Mouse (Mus musculus): ENCODE data around the gene Zfp367. TPM values are rescaled to one million over a fixed set of nuclear protein-coding genes. Genes with fewer than 3 reads are reported as not detected.
A peak's percentile ranks its signal among the peaks of the same experiment; 100 is the strongest.

Zfp367 gene
- polyA plus RNA-seq, 1 experiment from 2014 or later: 23.0 TPM

DNA sequence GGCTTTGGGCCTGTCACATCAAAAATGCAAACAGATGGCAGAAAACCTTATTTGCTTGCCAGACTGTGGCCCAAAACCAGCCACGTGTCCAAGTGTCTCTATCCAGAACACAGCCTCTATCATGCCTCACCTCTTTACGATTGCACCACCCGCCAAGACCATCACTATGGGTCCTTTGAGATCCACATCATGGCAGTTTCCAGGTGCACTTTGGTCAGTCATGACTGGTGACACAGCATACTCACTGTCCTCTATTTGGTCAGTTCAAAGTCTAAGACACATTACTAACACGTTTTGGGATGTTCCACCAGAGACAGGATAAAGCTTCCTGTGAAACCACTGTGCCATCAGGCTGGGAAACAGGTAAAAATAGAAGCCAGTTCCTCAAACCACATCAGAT is 30.6 kb upstream of the Zfp367 start:
- Histone ChIP-seq H3K27me3 (replicated peaks; ENCODE audit: control insufficient read depth, insufficient read depth, low read length) (no peaks in the 10 kb centered on the region), H3K9ac (ENCODE audit: low read depth, low read length) (no peak overlapping the region), H3K27ac (replicated peaks; ENCODE audit: low read depth, low read length) (no peak overlapping the region), H3K4me2 (ENCODE audit: low read depth, low read length) (no peak overlapping the region), H3K36me3 (ENCODE audit: control insufficient read depth, insufficient read depth, low read length) (peaks cover 29% of the 10 kb centered on the region; the same call in 1 of the 2 replicates), H3K4me1 (ENCODE audit: control insufficient read depth, insufficient read depth, low read length) (no peaks in the 10 kb centered on the region), H3K9me3 (ENCODE audit: control insufficient read depth, low read length) (no peaks in the 10 kb centered on the region), H3K4me3 (ENCODE audit: low read depth, low read length) (no peak overlapping the region)
- DNase-seq (ENCODE audit: low spot score): no peak
- no peak for ATAC-seq (ENCODE audit: low read depth)
- WGBS: 81% methylated on average over 4 of the region's 4 CpGs

DNA sequence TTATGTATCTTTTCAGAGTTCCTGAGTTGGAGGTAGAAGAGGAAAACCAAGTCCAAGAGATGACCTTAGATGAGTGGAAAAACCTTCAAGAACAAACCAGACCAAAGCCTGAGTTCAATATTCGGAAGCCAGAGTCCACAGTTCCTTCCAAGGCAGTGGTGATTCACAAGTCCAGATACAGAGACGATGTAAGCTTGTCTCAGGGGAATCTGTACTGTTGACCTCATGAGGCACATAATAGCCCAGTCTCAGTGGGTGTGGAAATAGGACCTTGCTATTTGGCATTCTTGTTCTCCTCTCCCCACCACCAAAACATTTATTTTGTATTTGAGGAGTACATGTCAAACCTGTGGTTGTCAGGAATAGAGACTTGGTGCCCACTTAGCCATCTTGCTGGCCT is 29.1 kb upstream of the Zfp367 start:
- peaks cover 43% of the 10 kb centered on the region for H3K36me3 ChIP-seq (ENCODE audit: control insufficient read depth, insufficient read depth, low read length)
- no peaks in the 10 kb centered on the region for H3K4me1 ChIP-seq (ENCODE audit: control insufficient read depth, insufficient read depth, low read length)
- DNase-seq (ENCODE audit: low spot score) (no peak), ATAC-seq (ENCODE audit: low read depth) (no peak)
- no peak overlapping the region for H3K27ac ChIP-seq (replicated peaks; ENCODE audit: low read depth, low read length)
- H3K9me3 ChIP-seq (ENCODE audit: control insufficient read depth, low read length): no peaks in the 10 kb centered on the region
- no peak overlapping the region for H3K9ac ChIP-seq (ENCODE audit: low read depth, low read length)
- no peak overlapping the region for H3K4me2 ChIP-seq (ENCODE audit: low read depth, low read length)
- WGBS: 76% methylated on average over 2 of the region's 2 CpGs
- no peaks in the 10 kb centered on the region for H3K27me3 ChIP-seq (replicated peaks; ENCODE audit: control insufficient read depth, insufficient read depth, low read length)
- H3K4me3 ChIP-seq (ENCODE audit: low read depth, low read length): no peak overlapping the region

DNA sequence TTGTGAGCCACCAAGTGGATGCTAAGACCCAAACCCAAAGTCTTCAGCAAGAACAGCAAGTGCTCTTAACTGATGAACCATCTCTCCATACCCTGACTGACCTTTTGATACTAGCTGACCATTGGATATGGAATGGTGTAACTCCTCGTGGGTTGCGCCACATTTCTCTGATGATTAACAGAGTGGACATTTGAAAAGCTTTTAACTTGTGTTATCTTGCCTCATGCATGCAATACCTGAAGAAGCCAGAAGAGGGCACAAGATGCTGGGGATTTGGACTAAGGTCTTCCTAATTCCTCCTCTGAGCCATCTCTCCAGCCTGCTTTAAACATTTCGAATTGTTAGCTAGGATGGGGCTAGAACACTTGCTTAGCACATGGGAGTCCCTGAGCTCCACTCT is 27.9 kb upstream of the Zfp367 start:
- peaks cover 45% of the 10 kb centered on the region for H3K36me3 ChIP-seq (ENCODE audit: control insufficient read depth, insufficient read depth, low read length)
- no peak overlapping the region for H3K4me3 ChIP-seq (ENCODE audit: low read depth, low read length)
- H3K4me1 ChIP-seq (ENCODE audit: control insufficient read depth, insufficient read depth, low read length): no peaks in the 10 kb centered on the region
- H3K9ac ChIP-seq (ENCODE audit: low read depth, low read length): no peak overlapping the region
- no peak overlapping the region for H3K4me2 ChIP-seq (ENCODE audit: low read depth, low read length)
- no peaks in the 10 kb centered on the region for H3K9me3 ChIP-seq (ENCODE audit: control insufficient read depth, low read length)
- DNase-seq (ENCODE audit: low spot score): peak; percentile 19
- no peak overlapping the region for H3K27ac ChIP-seq (replicated peaks; ENCODE audit: low read depth, low read length)
- no peaks in the 10 kb centered on the region for H3K27me3 ChIP-seq (replicated peaks; ENCODE audit: control insufficient read depth, insufficient read depth, low read length)
- 93% methylated on average over 3 of the region's 3 CpGs for WGBS
- ATAC-seq (ENCODE audit: low read depth): no peak

DNA sequence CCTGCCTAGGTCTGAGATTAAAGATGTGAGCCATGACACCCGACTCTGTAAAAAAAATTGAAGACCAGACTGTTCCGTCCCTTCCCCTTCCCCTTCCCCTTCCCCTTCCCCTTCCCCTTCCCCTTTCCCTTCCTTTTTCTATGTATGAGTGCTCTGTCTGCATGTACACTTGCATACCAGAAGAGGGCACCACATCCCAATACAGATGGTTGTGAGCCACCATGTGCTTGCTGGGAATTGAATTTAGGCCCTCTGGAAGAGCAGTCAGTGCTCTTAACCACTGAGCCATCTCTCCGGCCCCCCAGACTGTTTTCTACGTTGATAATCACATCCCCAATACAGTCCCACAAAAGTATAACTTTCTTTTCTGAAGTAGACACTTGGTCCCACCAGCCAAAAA is 27.3 kb upstream of the Zfp367 start:
- H3K4me2 ChIP-seq (ENCODE audit: low read depth, low read length): no peak overlapping the region
- DNase-seq (ENCODE audit: low spot score) (no peak), ATAC-seq (ENCODE audit: low read depth) (no peak)
- no peaks in the 10 kb centered on the region for H3K9me3 ChIP-seq (ENCODE audit: control insufficient read depth, low read length)
- no peaks in the 10 kb centered on the region for H3K4me1 ChIP-seq (ENCODE audit: control insufficient read depth, insufficient read depth, low read length)
- H3K27me3 ChIP-seq (replicated peaks; ENCODE audit: control insufficient read depth, insufficient read depth, low read length): no peaks in the 10 kb centered on the region
- no peak overlapping the region for H3K27ac ChIP-seq (replicated peaks; ENCODE audit: low read depth, low read length)
- H3K36me3 ChIP-seq (ENCODE audit: control insufficient read depth, insufficient read depth, low read length): peaks cover 45% of the 10 kb centered on the region
- no peak overlapping the region for H3K9ac ChIP-seq (ENCODE audit: low read depth, low read length)
- 85% methylated on average over 4 of the region's 4 CpGs for WGBS
- H3K4me3 ChIP-seq (ENCODE audit: low read depth, low read length): no peak overlapping the region

DNA sequence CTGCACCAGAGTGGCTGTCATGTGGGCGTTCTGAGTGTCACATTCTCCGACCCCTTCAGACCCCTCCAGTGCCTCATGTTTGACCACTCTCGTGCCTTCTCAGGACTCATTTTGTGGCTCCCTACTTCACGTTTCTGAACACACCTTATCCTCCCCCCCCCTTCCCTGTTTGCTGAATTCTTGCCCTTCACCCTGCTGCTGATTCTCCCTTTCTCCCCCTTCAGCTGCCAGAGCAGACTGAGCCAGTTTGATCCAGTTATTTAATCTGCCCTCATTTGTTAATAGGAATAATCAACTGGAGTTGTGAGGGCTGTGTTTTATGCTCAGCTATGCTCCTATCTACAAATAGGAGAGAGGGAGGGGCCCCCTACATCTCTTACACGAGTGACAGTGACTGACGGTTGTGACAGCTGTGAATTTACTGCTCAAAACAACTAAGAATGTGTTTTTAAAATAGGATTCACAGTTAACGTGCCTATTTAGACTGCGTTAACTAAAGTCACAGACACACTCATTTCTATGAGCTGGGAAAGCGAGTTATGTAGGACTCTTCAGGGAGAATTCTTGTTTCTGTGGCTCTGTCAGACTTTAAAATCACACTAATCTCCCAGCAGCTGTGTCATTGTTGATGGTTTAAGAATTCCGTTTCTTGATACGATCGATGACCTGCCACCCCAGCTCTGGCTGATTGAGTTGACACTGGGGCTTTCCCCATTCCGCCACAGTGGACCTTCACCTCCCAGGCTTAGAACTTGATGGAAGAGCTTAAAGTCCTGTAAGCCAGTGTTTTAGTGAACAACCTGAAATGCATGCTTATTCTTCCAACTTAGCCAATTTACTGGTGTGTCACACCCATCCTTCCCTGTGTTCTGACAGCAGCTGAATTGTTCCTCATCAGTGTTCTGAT is 26.0 kb upstream of the Zfp367 start:
- peaks cover 50% of the 10 kb centered on the region for H3K36me3 ChIP-seq (ENCODE audit: control insufficient read depth, insufficient read depth, low read length)
- H3K4me2 ChIP-seq (ENCODE audit: low read depth, low read length): no peak overlapping the region
- WGBS: 76% methylated on average over 13 of the region's 13 CpGs
- no peaks in the 10 kb centered on the region for H3K9me3 ChIP-seq (ENCODE audit: control insufficient read depth, low read length)
- H3K4me1 ChIP-seq (ENCODE audit: control insufficient read depth, insufficient read depth, low read length): no peaks in the 10 kb centered on the region
- DNase-seq (ENCODE audit: low spot score) (no peak), ATAC-seq (ENCODE audit: low read depth) (peak; percentile 42; the same call in 1 of the 2 replicates)
- H3K27ac ChIP-seq (replicated peaks; ENCODE audit: low read depth, low read length): no peak overlapping the region
- no peak overlapping the region for H3K9ac ChIP-seq (ENCODE audit: low read depth, low read length)
- no peaks in the 10 kb centered on the region for H3K27me3 ChIP-seq (replicated peaks; ENCODE audit: control insufficient read depth, insufficient read depth, low read length)
- no peak overlapping the region for H3K4me3 ChIP-seq (ENCODE audit: low read depth, low read length)

DNA sequence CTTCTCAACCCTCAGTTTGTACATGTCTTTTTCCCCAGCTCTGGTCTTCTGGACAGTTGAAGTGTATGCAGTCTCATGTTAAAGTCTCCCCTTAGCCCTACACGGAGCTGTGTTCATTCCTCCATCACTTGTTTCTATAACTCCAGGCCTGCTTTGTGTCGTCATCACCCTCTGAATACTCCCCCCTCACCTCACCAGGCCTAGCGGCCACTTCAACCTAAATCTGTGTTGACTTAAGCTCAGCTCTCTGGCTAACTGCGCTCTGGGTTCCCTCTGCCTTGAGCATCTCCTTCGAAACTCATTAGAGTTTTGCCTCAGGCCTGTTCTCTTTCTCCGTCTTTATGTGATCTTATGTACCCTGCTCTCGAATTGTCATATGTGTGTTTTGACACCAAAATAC is 25.0 kb upstream of the Zfp367 start:
- Histone ChIP-seq H3K36me3 (ENCODE audit: control insufficient read depth, insufficient read depth, low read length) (peaks cover 60% of the 10 kb centered on the region), H3K4me2 (ENCODE audit: low read depth, low read length) (no peak overlapping the region), H3K27me3 (replicated peaks; ENCODE audit: control insufficient read depth, insufficient read depth, low read length) (no peaks in the 10 kb centered on the region), H3K4me3 (ENCODE audit: low read depth, low read length) (no peak overlapping the region), H3K9ac (ENCODE audit: low read depth, low read length) (no peak overlapping the region), H3K4me1 (ENCODE audit: control insufficient read depth, insufficient read depth, low read length) (no peaks in the 10 kb centered on the region), H3K9me3 (ENCODE audit: control insufficient read depth, low read length) (no peaks in the 10 kb centered on the region), H3K27ac (replicated peaks; ENCODE audit: low read depth, low read length) (no peak overlapping the region)
- DNase-seq (ENCODE audit: low spot score): no peak
- 62% methylated on average over 7 of the region's 7 CpGs for WGBS
- ATAC-seq (ENCODE audit: low read depth): no peak

DNA sequence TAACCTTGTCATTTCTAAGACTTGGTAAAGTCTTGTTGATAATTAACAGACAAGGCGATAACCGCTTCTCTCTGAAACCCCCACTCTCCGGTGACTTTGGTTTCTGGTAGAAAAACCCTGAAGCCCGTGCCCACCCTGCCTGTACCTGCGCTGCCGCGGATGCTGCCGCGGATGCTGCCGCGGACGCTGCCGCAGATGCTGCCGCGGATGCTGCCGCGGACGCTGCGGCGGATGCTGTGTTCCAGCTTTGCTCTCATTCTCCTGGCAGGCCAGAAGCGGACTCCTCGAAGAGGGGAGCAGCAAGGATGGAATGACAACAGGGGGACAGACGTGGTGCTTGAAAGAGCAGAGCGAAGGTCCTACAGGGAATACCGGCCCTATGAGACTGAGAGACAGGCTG is 16.7 kb upstream of the Zfp367 start:
- Histone ChIP-seq H3K27me3 (replicated peaks; ENCODE audit: control insufficient read depth, insufficient read depth, low read length) (no peaks in the 10 kb centered on the region), H3K4me2 (ENCODE audit: low read depth, low read length) (no peak overlapping the region), H3K9ac (ENCODE audit: low read depth, low read length) (no peak overlapping the region), H3K9me3 (ENCODE audit: control insufficient read depth, low read length) (peaks cover 78% of the 10 kb centered on the region), H3K4me1 (ENCODE audit: control insufficient read depth, insufficient read depth, low read length) (no peaks in the 10 kb centered on the region), H3K36me3 (ENCODE audit: control insufficient read depth, insufficient read depth, low read length) (peaks cover 74% of the 10 kb centered on the region), H3K4me3 (ENCODE audit: low read depth, low read length) (no peak overlapping the region), H3K27ac (replicated peaks; ENCODE audit: low read depth, low read length) (no peak overlapping the region)
- DNase-seq (ENCODE audit: low spot score) (no peak), ATAC-seq (ENCODE audit: low read depth) (no peak)
- 99% methylated on average over 25 of the region's 25 CpGs for WGBS

DNA sequence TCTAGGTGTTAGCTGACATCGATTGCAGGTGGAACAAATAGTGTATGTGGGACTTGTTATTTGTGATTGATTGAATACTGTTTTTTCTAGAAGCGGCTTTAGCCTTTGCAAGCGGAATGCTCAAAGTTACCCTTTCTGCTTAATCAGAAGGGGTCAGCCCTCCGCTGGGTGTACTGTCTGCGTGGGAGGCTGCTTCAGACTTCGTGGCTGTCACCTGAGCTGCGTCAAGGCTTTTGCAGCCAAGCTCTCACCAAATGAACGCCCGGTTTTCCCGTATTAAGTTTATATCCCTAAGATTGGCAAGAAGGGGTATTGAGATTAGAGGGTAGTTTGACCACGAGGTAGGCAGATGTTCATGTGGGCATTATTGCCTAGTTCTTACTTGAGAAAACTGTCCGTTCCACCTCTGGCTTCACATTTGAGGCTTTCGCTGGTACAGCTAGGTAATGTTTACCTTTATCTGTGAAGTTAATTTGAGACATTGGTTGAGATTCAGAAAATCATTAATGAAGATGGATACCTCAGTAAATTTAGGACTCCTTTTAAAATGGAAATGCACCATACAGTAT is 10.2 kb upstream of the Zfp367 start:
- peaks cover 41% of the 10 kb centered on the region for H3K9me3 ChIP-seq (ENCODE audit: control insufficient read depth, low read length)
- H3K4me3 ChIP-seq (ENCODE audit: low read depth, low read length): peak overlapping the region; percentile 87
- peak overlapping the region; percentile 99 for H3K4me2 ChIP-seq (ENCODE audit: low read depth, low read length)
- ATAC-seq (ENCODE audit: low read depth) (no peak), DNase-seq (ENCODE audit: low spot score) (no peak)
- no peak overlapping the region for H3K9ac ChIP-seq (ENCODE audit: low read depth, low read length)
- peaks cover 14% of the 10 kb centered on the region for H3K4me1 ChIP-seq (ENCODE audit: control insufficient read depth, insufficient read depth, low read length)
- 32% methylated on average over 13 of the region's 13 CpGs for WGBS
- peaks cover 18% of the 10 kb centered on the region for H3K36me3 ChIP-seq (ENCODE audit: control insufficient read depth, insufficient read depth, low read length)
- H3K27ac ChIP-seq (replicated peaks; ENCODE audit: low read depth, low read length): no peak overlapping the region
- H3K27me3 ChIP-seq (replicated peaks; ENCODE audit: control insufficient read depth, insufficient read depth, low read length): no peaks in the 10 kb centered on the region

Data from embryonic facial prominence, embryonic 14.5 days (tissue).